Mouse (Mus musculus) CD4-positive, CD25-positive, alpha-beta regulatory T cell, adult 4 months (primary cell): Measurements from ENCODE around the gene Prkg2. TPM values are rescaled to one million over a fixed set of nuclear protein-coding genes. Genes with fewer than 3 reads are reported as not detected.

ENCODE experiments used
- ATAC-seq: one replicate; pipeline ENCODE4 v1.8.0; 2017
- polyA plus RNA-seq, 2 experiments: library from polyadenylated mRNA; unstranded; fragments of 100-300 nt; shearing (Covaris generic); gene quantifications; one replicate each; pipeline ENCODE4 v1.2.1; 2017

The Prkg2 gene
- polyA plus RNA-seq, 2 experiments from 2014 or later = not detected

DNA sequence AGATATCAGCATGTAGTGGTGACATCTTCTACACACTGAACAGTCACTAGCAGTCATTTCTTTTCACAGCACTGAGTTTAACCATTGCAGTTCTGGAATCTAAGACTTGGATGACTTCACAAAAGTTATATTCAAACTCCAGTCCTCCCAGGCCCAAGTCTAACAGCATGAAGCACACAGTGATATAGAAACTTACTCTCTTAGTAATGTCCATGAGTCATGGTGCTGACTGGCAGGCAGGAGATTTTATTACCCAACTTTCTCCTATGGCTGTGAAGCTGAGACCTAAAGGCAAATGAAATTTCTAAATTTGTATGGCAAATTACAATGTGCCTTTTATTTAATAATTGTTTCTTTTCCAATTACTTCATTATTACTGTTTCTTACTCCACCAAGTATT, 139.2 kb downstream of the Prkg2 start:
- no peak for ATAC-seq

DNA sequence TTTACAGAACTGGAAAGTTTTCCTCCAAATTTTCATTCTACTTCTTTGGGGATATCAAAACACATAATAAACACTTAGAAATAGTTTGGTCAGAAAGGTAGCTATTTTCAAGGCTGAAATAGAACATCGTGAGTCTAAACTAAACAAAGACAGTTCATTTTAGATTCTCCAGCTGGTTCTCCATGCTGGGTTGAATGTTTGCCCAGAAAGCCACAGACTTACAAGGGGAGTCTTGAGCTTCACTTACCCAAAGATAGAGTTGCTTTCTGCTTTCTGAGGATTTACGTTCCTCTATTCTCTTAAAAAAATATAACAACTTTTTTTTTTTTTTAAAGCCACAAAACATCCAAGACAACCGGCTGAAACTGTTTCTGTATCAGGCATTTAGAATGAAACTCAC, 142.9 kb downstream of the Prkg2 start:
- ATAC-seq = no peak

DNA sequence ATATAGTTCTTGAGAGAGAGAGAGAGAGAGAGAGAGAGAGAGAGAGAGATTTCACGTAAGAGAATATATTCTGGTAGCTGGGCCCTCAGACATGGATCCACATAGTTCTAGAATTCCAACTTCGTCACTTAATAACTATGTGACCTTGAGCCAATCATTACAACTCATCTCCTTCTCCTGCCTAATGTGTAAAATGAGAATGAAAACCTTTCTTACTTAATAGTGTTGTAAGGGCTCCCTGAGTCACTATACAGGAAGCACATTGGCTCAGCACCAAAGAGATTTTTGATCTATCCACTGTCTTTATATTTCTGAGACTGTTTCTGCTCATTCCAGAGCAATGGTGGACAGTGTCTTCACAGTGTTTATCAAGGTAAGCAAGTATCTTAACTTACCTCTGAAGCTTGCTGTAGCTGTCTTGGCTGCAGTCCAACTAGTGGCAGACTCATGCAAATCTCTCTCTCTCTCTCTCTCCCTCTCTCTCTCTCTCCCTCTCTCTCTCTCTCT, 146.6 kb downstream of the Prkg2 start:
- ATAC-seq = no peak

DNA sequence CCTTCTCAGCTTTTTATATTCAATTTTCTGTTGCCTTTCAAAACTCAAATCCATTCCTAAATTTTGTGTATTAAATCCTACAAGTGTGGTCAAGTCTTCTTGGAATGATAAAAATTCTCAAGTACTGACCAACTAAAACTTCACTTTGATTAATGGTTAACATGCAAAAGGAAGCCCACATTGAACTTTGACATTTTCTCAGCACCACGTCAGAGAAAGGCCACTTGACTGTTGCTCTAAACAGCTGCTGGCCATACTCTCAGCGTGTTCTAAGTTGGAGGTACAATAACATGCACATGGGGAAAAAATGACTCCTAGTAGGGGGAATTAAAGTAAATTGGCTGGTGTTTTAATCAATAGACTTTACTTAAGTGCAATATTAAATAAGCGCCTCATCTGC, 155.1 kb downstream of the Prkg2 start:
- ATAC-seq = no peak

Other genes starting within 250 kb of the Prkg2 start
- under 1 TPM in 1 of 2 experiments, not detected in 1; 0.27 TPM for gene Bmp3, start 182.9 kb downstream of the Prkg2 start, polyA plus RNA-seq